Mouse (Mus musculus) testis, adult 2 months (tissue): ENCODE data around the gene Mgat5b. TPM values are rescaled to one million over a fixed set of nuclear protein-coding genes. Genes with fewer than 3 reads are reported as not detected.

Source experiments
- H3K27ac ChIP-seq: fragments of 200-500 bp; 2 replicates; pipeline ENCODE4 v1.5.1; 2012; ENCODE audit warnings: low read depth, low read length; ENCODE audit not compliant: control insufficient read depth, insufficient read depth
- H3K27me3 ChIP-seq: fragments of 200-500 bp; 2 replicates; pipeline ENCODE4 v1.6.1; 2012; ENCODE audit warnings: mild to moderate bottlenecking, low read length, moderate library complexity; ENCODE audit not compliant: control insufficient read depth, insufficient read depth
- H3K36me3 ChIP-seq: fragments of 200-500 bp; 2 replicates; pipeline ENCODE4 v1.6.1; 2012; ENCODE audit warnings: mild to moderate bottlenecking, low read length; ENCODE audit not compliant: control insufficient read depth, insufficient read depth
- H3K4me1 ChIP-seq: fragments of 200-500 bp; 2 replicates; pipeline ENCODE4 v1.6.1; 2012; ENCODE audit warnings: low read length; ENCODE audit not compliant: control insufficient read depth, insufficient read depth
- H3K4me3 ChIP-seq: fragments of 200-500 bp; 2 replicates; pipeline ENCODE4 v1.5.1; 2012; ENCODE audit warnings: low read depth, mild to moderate bottlenecking, low read length, moderate library complexity, mixed read lengths; ENCODE audit not compliant: control insufficient read depth
- CTCF ChIP-seq: fragments of 200-500 bp; IDR thresholded peaks from 2 replicates; pipeline ENCODE4 v1.5.1; 2012; ENCODE audit warnings: low read depth, mild to moderate bottlenecking, inconsistent platforms, low read length, moderate library complexity; ENCODE audit not compliant: control insufficient read depth, insufficient read depth, insufficient replicate concordance
- POLR2A ChIP-seq: fragments of 200-500 bp; IDR thresholded peaks from 2 replicates; pipeline ENCODE4 v1.6.1; 2012; ENCODE audit warnings: low read depth, mild to moderate bottlenecking, inconsistent platforms, low read length, moderate library complexity; ENCODE audit not compliant: control insufficient read depth
- polyA plus RNA-seq: library from polyadenylated mRNA; depleted of rRNA; stranded (reverse); fragments of >200 nt; gene quantifications from 2 replicates; pipeline ENCODE4 v1.2.3, GENCODE M21; 2012

The Mgat5b gene
- polyA plus RNA-seq, 1 experiment: 5.9 TPM

- TF ChIP-seq POLR2A (no peak), CTCF (no peak)
- no peaks in the 10 kb centered on the region for H3K4me1 ChIP-seq
- no peak overlapping the region for H3K4me3 ChIP-seq
- no peaks in the 10 kb centered on the region for H3K27me3 ChIP-seq
- no peaks in the 10 kb centered on the region for H3K36me3 ChIP-seq
- H3K27ac ChIP-seq: no peak overlapping the region
These were observed 25.7 kb downstream of the Mgat5b start for GRCm38 (mm10) chr11:116944346-116944745.

- Histone ChIP-seq H3K4me3 (no peak overlapping the region), H3K27ac (no peak overlapping the region), H3K36me3 (no peaks in the 10 kb centered on the region), H3K27me3 (no peaks in the 10 kb centered on the region), H3K4me1 (no peaks in the 10 kb centered on the region; the same call in 1 of the 2 replicates)
- no peak for TF ChIP-seq CTCF
These were observed 31.2 kb downstream of the Mgat5b start for GRCm38 (mm10) chr11:116949832-116950231.

GRCm38 (mm10) chr11:116951429-116951828, 32.8 kb downstream of the Mgat5b start:
- Histone ChIP-seq H3K4me1 (no peaks in the 10 kb centered on the region; the same call in 1 of the 2 replicates), H3K36me3 (no peaks in the 10 kb centered on the region), H3K4me3 (no peak overlapping the region), H3K27me3 (no peaks in the 10 kb centered on the region), H3K27ac (no peak overlapping the region)
- no peak for TF ChIP-seq POLR2A
- TF ChIP-seq CTCF: no peak

GRCm38 (mm10) chr11:116954231-116955118, 35.8 kb downstream of the Mgat5b start:
- Histone ChIP-seq H3K27me3 (no peaks in the 10 kb centered on the region), H3K36me3 (no peaks in the 10 kb centered on the region), H3K27ac (no peak overlapping the region), H3K4me1 (no peaks in the 10 kb centered on the region; the same call in 1 of the 2 replicates), H3K4me3 (no peak overlapping the region)
- TF ChIP-seq POLR2A (no peak), CTCF (no peak)

- TF ChIP-seq POLR2A: no peak
- no peak for TF ChIP-seq CTCF
- no peak overlapping the region for H3K27ac ChIP-seq
- no peak overlapping the region for H3K4me3 ChIP-seq
- H3K36me3 ChIP-seq: no peaks in the 10 kb centered on the region
- H3K4me1 ChIP-seq: no peaks in the 10 kb centered on the region; the same call in 1 of the 2 replicates
- H3K27me3 ChIP-seq: no peaks in the 10 kb centered on the region
These were observed 39.9 kb downstream of the Mgat5b start for GRCm38 (mm10) chr11:116958601-116959000.

GRCm38 (mm10) chr11:116965061-116965460, 46.4 kb downstream of the Mgat5b start:
- no peak for TF ChIP-seq POLR2A
- no peak for TF ChIP-seq CTCF
- Histone ChIP-seq H3K27me3 (no peaks in the 10 kb centered on the region), H3K4me1 (peaks cover 11% of the 10 kb centered on the region), H3K4me3 (no peak overlapping the region), H3K36me3 (no peaks in the 10 kb centered on the region), H3K27ac (no peak overlapping the region)

GRCm38 (mm10) chr11:116965961-116966360, 47.3 kb downstream of the Mgat5b start:
- Histone ChIP-seq H3K27me3 (no peaks in the 10 kb centered on the region), H3K4me1 (peaks cover 11% of the 10 kb centered on the region), H3K4me3 (no peak overlapping the region), H3K36me3 (no peaks in the 10 kb centered on the region), H3K27ac (peak overlapping the region; percentile 20; the same call in 1 of the 2 replicates)
- no peak for TF ChIP-seq POLR2A
- no peak for TF ChIP-seq CTCF
